Mouse (Mus musculus) midbrain, embryonic 16.5 days (tissue): ENCODE data around the gene Ap3m1. TPM values are rescaled to one million over a fixed set of nuclear protein-coding genes. Genes with fewer than 3 reads are reported as not detected.

Source experiments
- ATAC-seq: fragments of 200-750 bp; cut with Nextera tagmentation; 2 replicates; pipeline ENCODE4 v1.8.0; 2017; ENCODE audit warnings: moderate TSS enrichment
- H3K27ac ChIP-seq: fragments of 300-500 bp; sonication (generic); 2 replicates; pipeline ENCODE4 v1.5.1; 2014; ENCODE audit warnings: mild to moderate bottlenecking, low read length, mixed read lengths
- H3K27me3 ChIP-seq: fragments of 300-500 bp; sonication (generic); 2 replicates; pipeline ENCODE4 v1.6.1; 2014; ENCODE audit warnings: low read depth, low read length, mixed read lengths; ENCODE audit not compliant: control insufficient read depth, insufficient read depth
- H3K36me3 ChIP-seq: fragments of 300-500 bp; sonication (generic); 2 replicates; pipeline ENCODE4 v1.6.1; 2014; ENCODE audit warnings: mild to moderate bottlenecking, low read length, moderate library complexity, mixed read lengths; ENCODE audit not compliant: control insufficient read depth, insufficient read depth
- H3K4me1 ChIP-seq: fragments of 300-500 bp; sonication (generic); 2 replicates; pipeline ENCODE4 v1.6.1; 2014; ENCODE audit warnings: mild to moderate bottlenecking, low read length, mixed read lengths; ENCODE audit not compliant: control insufficient read depth, insufficient read depth
- H3K4me2 ChIP-seq: fragments of 300-500 bp; sonication (generic); 2 replicates; pipeline ENCODE4 v1.6.1; 2014; ENCODE audit warnings: mild to moderate bottlenecking, low read length, mixed read lengths
- H3K4me3 ChIP-seq: fragments of 300-500 bp; sonication (generic); 2 replicates; pipeline ENCODE4 v1.5.1; 2014; ENCODE audit warnings: low read depth, mild to moderate bottlenecking, low read length, moderate library complexity, mixed read lengths
- H3K9ac ChIP-seq: fragments of 300-500 bp; sonication (generic); 2 replicates; pipeline ENCODE4 v1.6.1; 2014; ENCODE audit warnings: low read depth, low read length, mixed read lengths
- H3K9me3 ChIP-seq: fragments of 300-500 bp; sonication (generic); replicated peaks from 2 replicates; pipeline ENCODE4 v1.6.1; 2014; ENCODE audit warnings: mild to moderate bottlenecking, low read length, mixed read lengths; ENCODE audit not compliant: control insufficient read depth, poor library complexity, severe bottlenecking
- WGBS: fragments of 180-500 bp; shearing (Covaris S2); extraction: QIAGEN DNeasy Blood & Tissue Kit; methylation state at CpG from one replicate; pipeline ENCODE4 v1.1.7; 2014; 5-methylcytosine and 5-hydroxymethylcytosine counted together
- polyA plus RNA-seq: library from polyadenylated mRNA; unstranded; fragments of >200 nt; fragmentation: Nextera tagmentation; extraction: Ambion mirVana; gene quantifications from 2 replicates; pipeline ENCODE4 v1.2.1, GENCODE M21; 2015

The Ap3m1 gene
- polyA plus RNA-seq, 1 experiment from 2014 or later, result 83.3 TPM

DNA sequence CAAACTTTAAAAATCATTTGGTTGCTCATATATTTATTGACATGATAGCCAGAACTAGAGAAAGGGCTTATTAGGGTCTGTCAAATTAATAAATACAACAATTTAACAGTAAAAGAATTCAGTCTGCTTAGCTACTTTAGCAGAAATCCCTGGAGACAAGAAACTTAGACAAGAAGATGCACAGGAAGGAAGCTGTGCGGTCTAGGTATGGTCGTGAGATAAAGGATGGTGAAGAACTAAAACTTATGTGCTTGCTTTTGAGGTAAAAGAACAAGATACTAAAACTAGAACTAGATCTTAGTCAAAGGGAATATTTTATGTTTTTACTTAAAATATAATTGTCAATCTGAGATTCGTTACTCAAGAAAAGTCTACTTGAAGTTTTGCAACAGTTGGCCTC, 17.5 kb downstream of the Ap3m1 start:
- WGBS, result 95% methylated on average over 3 of the region's 3 CpGs
- no peaks in the 10 kb centered on the region for H3K27me3 ChIP-seq
- H3K36me3 ChIP-seq, result peaks cover 30% of the 10 kb centered on the region
- no peak overlapping the region for H3K4me3 ChIP-seq
- H3K9ac ChIP-seq, result no peak overlapping the region
- H3K9me3 ChIP-seq, result no peaks in the 10 kb centered on the region
- H3K4me2 ChIP-seq, result no peak overlapping the region
- H3K27ac ChIP-seq, result no peak overlapping the region
- no peaks in the 10 kb centered on the region for H3K4me1 ChIP-seq
- ATAC-seq, result no peak

DNA sequence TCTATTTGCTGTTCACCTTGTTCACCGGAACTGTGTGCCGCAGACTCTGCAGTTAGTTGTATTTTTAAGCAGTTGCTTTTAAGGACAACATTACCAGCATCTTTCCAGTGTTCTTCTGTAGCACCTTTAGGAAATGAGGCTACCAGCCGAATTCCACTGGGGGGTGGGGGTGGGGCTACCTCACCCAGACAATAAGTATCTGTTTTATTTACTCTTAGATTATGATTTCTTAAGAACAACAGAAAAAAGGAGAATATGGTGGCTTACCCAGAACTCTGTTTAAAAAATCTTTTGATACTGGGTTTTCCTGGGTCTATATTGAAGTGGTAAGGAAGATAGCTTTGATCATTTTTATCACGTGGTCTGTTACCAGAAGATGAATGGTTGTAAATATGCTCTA, 18.0 kb downstream of the Ap3m1 start:
- H3K9me3 ChIP-seq, result no peaks in the 10 kb centered on the region
- 96% methylated on average over 4 of the region's 4 CpGs for WGBS
- no peak overlapping the region for H3K4me2 ChIP-seq
- peaks cover 32% of the 10 kb centered on the region for H3K36me3 ChIP-seq
- no peaks in the 10 kb centered on the region for H3K27me3 ChIP-seq
- no peak overlapping the region for H3K4me3 ChIP-seq
- no peak overlapping the region for H3K27ac ChIP-seq
- H3K9ac ChIP-seq, result no peak overlapping the region
- no peak for ATAC-seq
- H3K4me1 ChIP-seq, result no peaks in the 10 kb centered on the region

DNA sequence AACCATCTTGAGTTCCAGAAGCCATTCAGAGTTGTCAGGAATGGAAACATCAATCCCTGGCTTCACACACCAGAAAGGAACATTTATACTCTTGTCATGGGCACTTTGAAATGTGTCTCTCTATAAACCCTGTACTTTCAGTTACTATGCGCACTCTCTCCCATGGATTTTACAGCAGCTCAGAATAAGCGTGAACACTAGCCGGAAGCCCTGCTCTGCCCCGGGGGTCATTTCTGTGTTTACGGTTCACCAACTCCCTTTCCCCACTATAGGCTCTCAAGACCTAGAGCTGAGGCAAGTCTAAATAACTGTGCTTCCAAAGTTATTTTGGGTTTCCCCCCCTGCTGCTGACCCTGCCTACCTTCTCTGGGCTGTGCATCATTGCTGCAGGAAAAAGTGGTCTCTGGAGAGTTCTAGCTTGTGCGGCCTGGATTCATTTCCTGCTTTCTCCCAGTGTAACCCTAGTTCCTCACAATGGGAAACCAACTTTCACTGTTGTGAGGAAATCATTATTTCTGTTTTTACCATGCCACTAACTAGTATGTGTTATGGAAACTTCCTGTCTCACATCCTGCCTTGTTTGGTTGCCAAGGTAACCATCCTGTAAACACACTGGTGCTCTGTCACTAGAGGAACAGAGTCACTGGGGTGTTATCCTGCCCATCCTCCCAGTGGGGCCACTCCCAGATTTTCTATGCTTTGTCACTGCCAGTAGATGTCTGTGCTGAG, 20.4 kb downstream of the Ap3m1 start:
- Histone ChIP-seq H3K9me3 (no peaks in the 10 kb centered on the region), H3K36me3 (peaks cover 30% of the 10 kb centered on the region), H3K27me3 (no peaks in the 10 kb centered on the region), H3K27ac (no peak overlapping the region), H3K4me2 (no peak overlapping the region), H3K4me1 (no peaks in the 10 kb centered on the region), H3K4me3 (no peak overlapping the region), H3K9ac (no peak overlapping the region)
- 83% methylated on average over 6 of the region's 6 CpGs for WGBS
- no peak for ATAC-seq

DNA sequence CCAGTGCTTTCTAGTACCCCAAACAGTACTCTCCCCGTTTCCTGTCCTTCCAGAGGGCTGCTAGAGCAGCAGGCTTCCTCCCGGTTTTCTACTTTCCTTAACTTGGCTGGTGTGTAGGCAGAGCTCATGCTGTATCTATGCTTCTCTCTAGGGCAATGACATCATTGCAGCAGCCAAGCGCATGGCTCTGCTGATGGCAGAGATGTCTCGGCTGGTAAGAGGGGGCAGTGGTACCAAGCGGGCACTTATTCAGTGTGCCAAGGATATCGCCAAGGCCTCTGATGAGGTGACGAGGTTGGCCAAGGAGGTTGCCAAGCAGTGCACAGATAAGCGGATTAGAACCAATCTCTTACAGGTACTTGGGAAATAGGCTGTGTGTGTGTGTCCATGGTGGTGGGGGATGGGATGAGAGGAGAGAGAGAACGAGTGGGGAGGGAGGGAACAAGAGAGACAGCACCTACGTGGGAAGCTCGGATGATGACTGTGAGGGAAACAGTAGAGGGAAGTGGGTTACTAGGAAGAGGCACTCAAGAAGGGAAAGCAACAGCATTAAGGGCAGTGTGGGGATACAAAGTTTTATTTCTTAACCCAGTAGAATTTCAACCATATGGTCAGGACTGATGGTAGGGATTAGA, 23.2 kb downstream of the Ap3m1 start:
- Histone ChIP-seq H3K4me1 (no peaks in the 10 kb centered on the region), H3K36me3 (peaks cover 17% of the 10 kb centered on the region), H3K4me3 (no peak overlapping the region), H3K27me3 (no peaks in the 10 kb centered on the region), H3K9me3 (no peaks in the 10 kb centered on the region), H3K27ac (no peak overlapping the region), H3K4me2 (no peak overlapping the region), H3K9ac (no peak overlapping the region)
- no peak for ATAC-seq
- WGBS, result 93% methylated on average over 11 of the region's 11 CpGs

DNA sequence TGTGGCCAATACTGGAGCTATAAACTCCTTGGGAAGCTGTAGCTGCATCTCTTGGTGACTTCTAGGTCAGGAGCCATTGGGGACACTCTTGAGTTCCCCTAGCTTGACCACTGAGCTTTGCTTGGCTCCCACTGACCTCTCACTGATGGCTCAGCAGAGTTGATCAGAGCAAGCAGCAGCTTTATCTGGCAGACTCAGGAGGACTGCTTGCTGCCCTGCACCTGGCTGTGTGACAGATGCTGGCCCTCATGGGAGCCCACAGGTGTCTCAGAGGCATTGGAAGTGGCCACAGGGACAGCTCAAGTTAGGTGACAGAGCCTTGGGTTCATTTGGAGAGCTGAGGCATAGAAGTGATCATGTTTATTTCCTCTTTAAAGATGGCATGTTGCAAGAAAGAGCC, 24.8 kb downstream of the Ap3m1 start:
- no peaks in the 10 kb centered on the region for H3K4me1 ChIP-seq
- no peak overlapping the region for H3K4me2 ChIP-seq
- no peak overlapping the region for H3K27ac ChIP-seq
- no peak for ATAC-seq
- no peaks in the 10 kb centered on the region for H3K9me3 ChIP-seq
- no peak overlapping the region for H3K4me3 ChIP-seq
- H3K9ac ChIP-seq, result no peak overlapping the region
- H3K36me3 ChIP-seq, result peaks cover 12% of the 10 kb centered on the region; the same call in 1 of the 2 replicates
- no peaks in the 10 kb centered on the region for H3K27me3 ChIP-seq

DNA sequence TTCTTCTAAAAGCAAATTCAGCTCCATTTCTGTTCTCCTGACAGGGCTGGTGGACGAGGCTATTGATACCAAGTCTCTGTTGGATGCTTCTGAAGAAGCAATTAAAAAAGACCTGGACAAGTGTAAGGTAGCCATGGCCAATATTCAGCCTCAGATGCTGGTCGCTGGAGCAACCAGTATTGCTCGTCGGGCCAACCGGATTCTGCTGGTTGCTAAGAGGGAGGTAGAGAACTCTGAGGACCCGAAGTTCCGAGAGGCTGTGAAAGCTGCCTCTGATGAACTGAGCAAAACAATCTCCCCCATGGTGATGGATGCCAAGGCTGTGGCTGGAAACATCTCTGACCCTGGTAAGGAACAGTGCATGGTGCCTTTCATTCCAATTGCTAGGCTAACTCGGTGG, 31.9 kb downstream of the Ap3m1 start:
- ATAC-seq, result no peak
- H3K27ac ChIP-seq, result no peak overlapping the region
- H3K4me1 ChIP-seq, result no peaks in the 10 kb centered on the region
- no peaks in the 10 kb centered on the region for H3K27me3 ChIP-seq
- H3K4me2 ChIP-seq, result no peak overlapping the region
- 0 out of 2 replicates have a peak, but pooled peaks cover 7% of the 10 kb centered on the region for H3K36me3 ChIP-seq
- 93% methylated on average over 8 of the region's 8 CpGs for WGBS
- H3K9ac ChIP-seq, result no peak overlapping the region
- no peak overlapping the region for H3K4me3 ChIP-seq
- no peaks in the 10 kb centered on the region for H3K9me3 ChIP-seq

DNA sequence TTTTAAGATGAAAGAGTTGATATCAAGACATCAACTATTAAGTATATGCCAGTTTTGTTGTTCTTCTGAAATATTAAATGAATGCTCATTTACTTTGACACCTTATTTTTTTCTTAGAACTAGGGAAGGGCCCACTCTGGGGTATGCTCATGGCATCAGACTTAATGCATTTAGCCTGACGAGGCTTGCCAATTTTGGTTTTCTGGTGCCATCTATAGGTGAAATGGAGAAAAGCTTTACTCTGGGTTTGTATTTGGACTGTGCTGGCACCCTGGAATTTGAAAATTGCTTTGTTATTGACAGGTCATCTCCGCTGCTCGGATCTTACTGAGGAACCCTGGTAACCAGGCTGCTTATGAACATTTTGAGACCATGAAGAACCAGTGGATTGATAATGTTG, 33.3 kb downstream of the Ap3m1 start:
- H3K4me1 ChIP-seq, result no peaks in the 10 kb centered on the region
- H3K4me2 ChIP-seq, result no peak overlapping the region
- H3K9ac ChIP-seq, result 0 out of 2 replicates have a peak overlapping the region, but pooled peaks have one; percentile 25
- no peak overlapping the region for H3K27ac ChIP-seq
- no peaks in the 10 kb centered on the region for H3K9me3 ChIP-seq
- 28% methylated on average over 3 of the region's 3 CpGs for WGBS
- H3K27me3 ChIP-seq, result no peaks in the 10 kb centered on the region
- H3K4me3 ChIP-seq, result no peak overlapping the region
- peak; percentile 92 for ATAC-seq
- H3K36me3 ChIP-seq, result 0 out of 2 replicates have a peak, but pooled peaks cover 7% of the 10 kb centered on the region

DNA sequence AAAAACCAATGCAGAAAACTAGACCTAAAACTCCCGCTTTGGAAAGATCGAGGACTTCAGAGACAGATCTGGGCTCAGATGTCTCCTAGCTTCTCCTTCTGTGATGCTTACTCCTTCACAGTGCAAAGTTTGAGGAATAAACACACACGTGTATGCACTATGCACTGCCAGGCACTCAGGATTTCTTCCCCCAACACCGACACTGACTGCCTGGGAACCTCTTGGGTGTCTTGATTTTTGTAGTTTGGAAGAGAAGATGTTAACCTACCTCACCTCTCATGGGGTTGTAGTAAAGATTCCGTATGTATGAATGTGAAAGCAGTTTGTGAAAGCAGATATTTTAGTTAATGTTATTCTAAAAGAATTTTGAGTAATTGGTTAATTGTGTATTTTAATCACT, 34.4 kb downstream of the Ap3m1 start:
- 0 out of 2 replicates have a peak, but pooled peaks cover 7% of the 10 kb centered on the region for H3K36me3 ChIP-seq
- no peaks in the 10 kb centered on the region for H3K4me1 ChIP-seq
- H3K27ac ChIP-seq, result no peak overlapping the region
- no peak for ATAC-seq
- H3K4me3 ChIP-seq, result no peak overlapping the region
- 93% methylated on average over 5 of the region's 5 CpGs for WGBS
- no peak overlapping the region for H3K4me2 ChIP-seq
- no peaks in the 10 kb centered on the region for H3K9me3 ChIP-seq
- H3K27me3 ChIP-seq, result no peaks in the 10 kb centered on the region
- no peak overlapping the region for H3K9ac ChIP-seq

DNA sequence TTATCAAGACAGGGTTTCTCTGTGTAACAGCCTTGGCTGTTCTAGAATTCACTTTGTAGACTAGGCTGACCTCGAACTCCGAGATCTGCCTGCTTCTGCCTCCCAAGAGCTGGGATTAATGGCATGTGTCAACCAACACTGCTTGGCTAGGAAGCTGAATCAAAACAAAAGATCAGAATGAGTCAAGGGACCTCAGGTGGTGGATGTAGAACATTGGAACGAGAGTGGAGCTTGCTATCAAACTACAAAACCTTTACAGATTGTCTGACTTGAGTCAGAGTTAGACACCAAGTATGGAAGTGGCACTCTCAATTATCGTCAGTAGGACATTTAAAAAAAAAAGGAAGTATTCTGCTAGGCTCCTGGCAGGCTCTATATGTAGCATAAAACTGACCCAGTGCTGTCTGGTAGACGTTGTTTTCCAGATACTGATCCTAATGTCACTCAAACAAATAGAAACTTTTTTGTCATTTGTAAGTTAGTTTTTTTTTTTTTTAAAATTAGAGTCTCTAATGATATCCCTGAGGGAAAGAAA, 38.4 kb downstream of the Ap3m1 start:
- ATAC-seq, result no peak
- no peak overlapping the region for H3K27ac ChIP-seq
- no peaks in the 10 kb centered on the region for H3K4me1 ChIP-seq
- no peaks in the 10 kb centered on the region for H3K27me3 ChIP-seq
- WGBS, result 95% methylated on average over 5 of the region's 5 CpGs
- H3K4me2 ChIP-seq, result no peak overlapping the region
- H3K9me3 ChIP-seq, result no peaks in the 10 kb centered on the region
- no peak overlapping the region for H3K9ac ChIP-seq
- no peak overlapping the region for H3K4me3 ChIP-seq
- no peaks in the 10 kb centered on the region for H3K36me3 ChIP-seq
